Mouse (Mus musculus): ENCODE measurements at regions not wholly inside any gene's neighbourhood (a gene's known extent, or its start where the extent isn't known, plus 50 kb on each side); places are given as distances from the start of the nearest gene placed in this dataset.

- TF ChIP-seq POLR2A (IDR thresholded peaks at IDR 0.05; ENCODE audit: borderline replicate concordance, insufficient read depth, low read length) (no peak), CTCF (IDR thresholded peaks at IDR 0.05; ENCODE audit: borderline replicate concordance, insufficient read depth, low read depth, low read length) (no peak)
Observed at GRCm38 (mm10) chr7:87110985-87111372, 115.1 kb downstream of the Vmn2r79 start.
